ENCODE assay signal across 25 mouse cellular contexts in the genomic region with DNA sequence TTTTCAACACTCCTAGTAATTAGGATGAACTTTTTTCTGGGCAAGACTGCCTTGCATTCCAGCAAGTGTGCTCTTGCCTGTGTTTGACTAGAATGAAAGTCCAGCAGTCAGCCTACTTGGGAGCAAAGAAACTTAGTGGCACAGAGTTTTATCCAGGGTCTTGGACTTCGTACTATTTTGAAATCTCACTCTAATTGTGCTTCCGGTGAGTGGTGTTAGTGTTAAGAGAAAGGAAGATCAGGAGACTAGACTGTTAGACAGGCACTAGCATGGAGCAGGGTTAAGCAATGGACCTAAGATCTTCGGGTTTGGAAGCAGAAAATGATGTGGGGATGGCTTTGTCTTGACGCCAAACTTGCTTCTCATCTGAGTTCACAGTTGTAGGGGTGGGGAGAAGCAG.
"Had no signal": no experiment of that assay in that cellular context is flagged by ENCODE, and none has a peak within 500 bp of the region (broad histone marks: within the 10 kb centered on the region; RNA-seq: fewer than 3 reads in every experiment).

No protein-coding gene starts in this region.

- ATAC-seq: hindbrain, embryonic 16.5 days; inflammation-experienced regulatory T-cells, adult 6 months; intestine, embryonic 15.5 days; intestine, postnatal 0 days had no signal

- H3K36me3 ChIP-seq: heart, embryonic 13.5 days; heart, embryonic 15.5 days; hindbrain, embryonic 10.5 days; hindbrain, embryonic 12.5 days; intestine, embryonic 15.5 days; limb, embryonic 13.5 days; limb, embryonic 15.5 days had no signal

- H3K27me3 ChIP-seq: heart, embryonic 13.5 days; heart, embryonic 15.5 days; hindbrain, embryonic 12.5 days; intestine, embryonic 15.5 days; limb, embryonic 13.5 days; limb, embryonic 15.5 days had no signal

- H3K9me3 ChIP-seq: heart, embryonic 13.5 days; heart, embryonic 15.5 days; hindbrain, embryonic 10.5 days; hindbrain, embryonic 12.5 days; intestine, embryonic 15.5 days; limb, embryonic 13.5 days; limb, embryonic 15.5 days had no signal

- H3K4me2 ChIP-seq: heart, embryonic 11.5 days; heart, embryonic 13.5 days; heart, embryonic 15.5 days; hindbrain, embryonic 12.5 days; hindbrain, embryonic 14.5 days; intestine, embryonic 15.5 days; limb, embryonic 13.5 days; limb, embryonic 15.5 days had no signal

- H3K4me3 ChIP-seq: gastrocnemius, adult 2 months; heart, adult 2 months; heart, embryonic 13.5 days; heart, embryonic 15.5 days; hindbrain, embryonic 10.5 days; hindbrain, embryonic 12.5 days; intestine, embryonic 15.5 days; layer of hippocampus, adult 2 months; left cerebral cortex, adult 2 months; limb, embryonic 13.5 days; limb, embryonic 15.5 days had no signal

- H3K4me1 ChIP-seq: heart, embryonic 13.5 days; heart, embryonic 15.5 days; hindbrain, embryonic 12.5 days; intestine, embryonic 15.5 days; limb, embryonic 13.5 days; limb, embryonic 15.5 days had no signal

- DNase-seq: gastrocnemius, adult 2 months; gastrocnemius, postnatal 10 days; gastrocnemius, postnatal 25 days; heart, adult 2 months; heart, postnatal 14 days; heart, postnatal 4 days; kidney, adult 18-20 months; kidney, adult 8-10 months; kidney, postnatal 10 days; kidney, postnatal 25 days; kidney, postnatal 4 days had no signal

- H3K9ac ChIP-seq: heart, embryonic 13.5 days; heart, embryonic 15.5 days; hindbrain, embryonic 12.5 days; hindbrain, embryonic 14.5 days; intestine, embryonic 15.5 days; limb, embryonic 13.5 days; limb, embryonic 15.5 days had no signal

- H3K27ac ChIP-seq: gastrocnemius, adult 2 months; heart, adult 2 months; heart, embryonic 13.5 days; heart, embryonic 15.5 days; hindbrain, embryonic 10.5 days; hindbrain, embryonic 12.5 days; hindbrain, embryonic 14.5 days; intestine, embryonic 15.5 days; layer of hippocampus, adult 2 months; left cerebral cortex, adult 2 months; limb, embryonic 13.5 days; limb, embryonic 15.5 days had no signal
